Mouse (Mus musculus): ENCODE measurements around the gene Asic1. TPM values are rescaled to one million over a fixed set of nuclear protein-coding genes. Genes with fewer than 3 reads are reported as not detected.

Gene Asic1
- total and polyA plus RNA-seq, 3 experiments, result 0.08 to 1.0 TPM; not detected in 1

DNA sequence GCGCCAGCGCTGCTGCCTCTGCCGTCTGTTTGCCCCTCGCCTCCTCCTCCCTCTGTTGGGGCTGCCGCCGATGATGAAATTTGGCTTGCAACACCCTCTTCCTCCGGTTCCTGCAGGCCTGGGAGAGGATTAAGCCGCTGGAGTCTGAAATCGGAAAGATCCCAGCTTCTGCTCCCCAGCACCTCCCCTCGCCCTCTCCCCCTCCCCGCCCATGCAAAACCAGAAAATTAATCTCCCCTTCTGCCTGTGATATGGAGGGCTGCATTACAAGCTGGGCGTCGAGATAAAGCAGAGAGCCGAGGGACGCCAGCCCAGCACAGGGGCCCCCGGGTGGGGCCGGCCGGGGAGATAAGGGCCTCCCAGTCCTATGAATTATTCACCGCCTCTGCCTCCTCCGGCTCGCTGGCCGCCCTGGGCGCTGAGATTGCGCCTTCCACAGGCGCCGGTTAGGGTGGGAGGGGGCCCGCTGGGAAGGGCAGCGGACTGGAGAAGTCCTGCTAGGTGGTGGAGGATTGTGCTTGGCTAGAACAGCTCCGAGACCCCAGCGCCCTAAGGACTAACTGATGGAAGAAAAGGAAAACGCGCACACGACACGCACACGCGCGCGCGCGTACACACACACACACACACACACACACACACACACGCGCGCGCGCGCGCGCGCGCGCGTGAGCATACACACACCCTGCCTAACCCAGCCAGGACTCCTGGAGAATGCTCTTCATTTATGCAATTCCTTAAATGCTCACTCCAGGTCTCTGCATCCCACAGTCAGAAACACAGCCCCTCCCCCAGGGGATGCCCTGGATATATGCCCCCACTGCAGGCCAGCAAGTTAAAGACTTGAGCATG lies 5.3 kb upstream of the Asic1 start:
- peak; percentile 99 for DNase-seq (ENCODE audit: low read depth, low spot score)
- peak overlapping the region; percentile 92 for H3K27ac ChIP-seq (ENCODE audit: control insufficient read depth, low read depth, low read length)
- H3K36me3 ChIP-seq (ENCODE audit: control insufficient read depth in 1 of 2, insufficient read depth in 2 of 2, low read length in 2 of 2), result peaks cover 0 to 31% of the 10 kb centered on the region in 2 experiments; a peak in 2 of 4 replicates
- H3K9ac ChIP-seq (ENCODE audit: control insufficient read depth, low read depth, low read length, poor library complexity, severe bottlenecking), result peak overlapping the region; percentile 75
- H3K9me3 ChIP-seq (replicated peaks; ENCODE audit: insufficient read depth, low read length), result no peaks in the 10 kb centered on the region
- H3K4me3 ChIP-seq (ENCODE audit: control insufficient read depth in 1 of 2, insufficient read depth in 1 of 2, low read depth in 2 of 2, low read length in 2 of 2), result peak overlapping the region; percentile 45 to 51; a peak in 3 of 4 replicates
- peaks cover 13 to 43% of the 10 kb centered on the region in 2 experiments for H3K4me1 ChIP-seq (ENCODE audit: control insufficient read depth in 1 of 2, insufficient read depth in 2 of 2, low read length in 2 of 2)
- peaks cover 0 to 2% of the 10 kb centered on the region in 2 experiments; a peak in 1 of 4 replicates for H3K27me3 ChIP-seq (ENCODE audit: control insufficient read depth in 1 of 2, insufficient read depth in 2 of 2, low read length in 2 of 2)
- peaks cover 2% of the 10 kb centered on the region; the same call in 1 of the 2 replicates for H3K79me2 ChIP-seq (ENCODE audit: control insufficient read depth, insufficient read depth, low read length, poor library complexity)
- TF ChIP-seq POLR2AphosphoS2 (IDR thresholded peaks at IDR 0.05; ENCODE audit: low read length), result peak; percentile 43; the same call in 1 of the 2 replicates
- TF ChIP-seq TAL1 (IDR thresholded peaks at IDR 0.05; ENCODE audit: low read length), result peak; percentile 100
- TF ChIP-seq MXI1 (IDR thresholded peaks at IDR 0.05; ENCODE audit: low read depth, low read length), result no peak
- peak; percentile 100 for TF ChIP-seq MAZ (IDR thresholded peaks at IDR 0.05; ENCODE audit: low read depth, low read length)
- TF ChIP-seq POLR2AphosphoS5 (IDR thresholded peaks at IDR 0.05; ENCODE audit: borderline replicate concordance, low read depth, low read length), result no peak
- TF ChIP-seq CHD2 (IDR thresholded peaks at IDR 0.05; ENCODE audit: low read length), result no peak
- peak; percentile 28 for TF ChIP-seq ELF1 (IDR thresholded peaks at IDR 0.05; ENCODE audit: low read depth, low read length)
- TF ChIP-seq SIN3A (IDR thresholded peaks at IDR 0.05; ENCODE audit: low read length), result peak; percentile 92
- no peak; the same call in 1 of the 2 replicates for TF ChIP-seq ZKSCAN1 (IDR thresholded peaks at IDR 0.05; ENCODE audit: low read depth, low read length)
- 0 out of 2 replicates have a peak, but pooled peaks have one; percentile 48 for TF ChIP-seq MEF2A (IDR thresholded peaks at IDR 0.05; ENCODE audit: extremely low read depth, insufficient replicate concordance, low read depth, low read length, poor library complexity, severe bottlenecking)
- TF ChIP-seq MAX (IDR thresholded peaks at IDR 0.05; ENCODE audit: low read length), result no peak
- TF ChIP-seq CHD1 (IDR thresholded peaks at IDR 0.05; ENCODE audit: low read depth, low read length), result no peak
- no peak for TF ChIP-seq USF2 (IDR thresholded peaks at IDR 0.05; ENCODE audit: borderline replicate concordance in 1 of 2, insufficient read depth in 1 of 2, low read depth in 1 of 2, low read length in 2 of 2)
- no peak for TF ChIP-seq E2F4 (IDR thresholded peaks at IDR 0.05; ENCODE audit: borderline replicate concordance, low read depth, low read length)
- TF ChIP-seq UBTF (IDR thresholded peaks at IDR 0.05; ENCODE audit: borderline replicate concordance, insufficient read depth, low read depth, low read length), result no peak
- 0 out of 4 replicates have a peak, but pooled peaks of 1 of the 2 experiments have one; percentile 45 for TF ChIP-seq POLR2A (IDR thresholded peaks at IDR 0.05; ENCODE audit: control insufficient read depth in 1 of 2, insufficient read depth in 1 of 2, low read depth in 1 of 2, low read length in 2 of 2, poor library complexity in 1 of 2)
- peak; percentile 61 for TF ChIP-seq MYB (IDR thresholded peaks at IDR 0.05; ENCODE audit: low read depth, low read length)
- no peak for TF ChIP-seq ZMIZ1 (IDR thresholded peaks at IDR 0.05; ENCODE audit: low read depth, low read length)
- peak; percentile 100 for TF ChIP-seq RCOR1 (IDR thresholded peaks at IDR 0.05; ENCODE audit: low read depth, low read length)
- peak; percentile 29; the same call in 1 of the 2 replicates for TF ChIP-seq NELFE (IDR thresholded peaks at IDR 0.05; ENCODE audit: low read depth, low read length)
- no peak for TF ChIP-seq TBP (IDR thresholded peaks at IDR 0.05; ENCODE audit: low read depth, low read length)
- no peak for TF ChIP-seq RAD21 (IDR thresholded peaks at IDR 0.05; ENCODE audit: low read depth, low read length)
- TF ChIP-seq EP300 (IDR thresholded peaks at IDR 0.05; ENCODE audit: low read depth in 1 of 2, low read length in 2 of 2), result peak; percentile 94 to 100
- no peak for TF ChIP-seq CTCF (IDR thresholded peaks at IDR 0.05 in 2 of 3, conservative IDR thresholded peaks at IDR 0.05 in 1 of 3; ENCODE audit: control insufficient read depth in 1 of 3, insufficient read depth in 1 of 3, low read depth in 2 of 3, low read length in 3 of 3, poor library complexity in 1 of 3, severe bottlenecking in 1 of 3)
- 0 out of 2 replicates have a peak, but pooled peaks have one; percentile 8 for TF ChIP-seq MYC (IDR thresholded peaks at IDR 0.05; ENCODE audit: low read depth, low read length)
- no peak for TF ChIP-seq KAT2A (conservative IDR thresholded peaks at IDR 0.05; ENCODE audit: low read depth, low read length)
- TF ChIP-seq TCF12 (IDR thresholded peaks at IDR 0.05; ENCODE audit: low read depth, low read length), result peak; percentile 100
- TF ChIP-seq GATA1 (IDR thresholded peaks at IDR 0.05; ENCODE audit: low read depth, low read length), result peak; percentile 98
- no peak; the same call in 1 of the 2 replicates for TF ChIP-seq GABPA (IDR thresholded peaks at IDR 0.05; ENCODE audit: low read depth, low read length)
- peak; percentile 91; the same call in 1 of the 2 replicates for TF ChIP-seq MAFK (IDR thresholded peaks at IDR 0.05; ENCODE audit: borderline replicate concordance, low read depth, low read length)
- peak; percentile 70 for TF ChIP-seq HCFC1 (IDR thresholded peaks at IDR 0.05; ENCODE audit: low read depth, low read length)
- TF ChIP-seq ZNF384 (IDR thresholded peaks at IDR 0.05; ENCODE audit: low read depth, low read length), result no peak; the same call in 1 of the 2 replicates
- TF ChIP-seq NRF1 (IDR thresholded peaks at IDR 0.05; ENCODE audit: insufficient read depth, low read depth, low read length, poor library complexity, severe bottlenecking), result no peak; the same call in 1 of the 2 replicates
- TF ChIP-seq ZC3H11A (IDR thresholded peaks at IDR 0.05; ENCODE audit: low read depth, low read length), result no peak

All from MEL (cell line).